Mouse (Mus musculus): ENCODE measurements around the gene Oxt. TPM values are rescaled to one million over a fixed set of nuclear protein-coding genes. Genes with fewer than 3 reads are reported as not detected.

The Oxt gene
- polyA plus RNA-seq (2012; ENCODE audit: insufficient read depth, low replicate concordance): 0.27 TPM in 1 of 2 replicates, not detected in the other

GRCm38 (mm10) chr2:130575873-130576272 lies at the start of gene Oxt:
Gene Oxt, plus strand, starts transcription at chr2:130576173.
- Histone ChIP-seq H3K4me1 (peaks cover 50% of the 10 kb centered on the region), H3K9me3 (no peaks in the 10 kb centered on the region), H3K36me3 (replicated peaks; ENCODE audit: low read length) (no peaks in the 10 kb centered on the region), H3K4me3 (replicated peaks) (peak within 1 kb of the TSS; percentile 78), H3K27me3 (replicated peaks) (peaks cover 81% of the 10 kb centered on the region)
- TF ChIP-seq FLI1 (IDR thresholded peaks at IDR 0.05; ENCODE audit: low read length) (no peak), GATA1 (IDR thresholded peaks at IDR 0.05; ENCODE audit: borderline replicate concordance, low read length) (no peak)

- no peak for TF ChIP-seq GATA1 (IDR thresholded peaks at IDR 0.05; ENCODE audit: borderline replicate concordance, low read length)
- TF ChIP-seq FLI1 (IDR thresholded peaks at IDR 0.05; ENCODE audit: low read length): no peak
- Histone ChIP-seq H3K4me1 (peaks cover 52% of the 10 kb centered on the region), H3K4me3 (replicated peaks) (no peak overlapping the region), H3K9me3 (no peaks in the 10 kb centered on the region), H3K36me3 (replicated peaks; ENCODE audit: low read length) (peaks cover 84% of the 10 kb centered on the region), H3K27me3 (replicated peaks) (no peaks in the 10 kb centered on the region)
These were observed 47.5 kb upstream of the Oxt start for GRCm38 (mm10) chr2:130528457-130528856.

GRCm38 (mm10) chr2:130529290-130529689 lies 46.7 kb upstream of the Oxt start:
- Histone ChIP-seq H3K4me3 (replicated peaks) (no peak overlapping the region), H3K9me3 (no peaks in the 10 kb centered on the region), H3K36me3 (replicated peaks; ENCODE audit: low read length) (peaks cover 84% of the 10 kb centered on the region), H3K4me1 (peaks cover 52% of the 10 kb centered on the region), H3K27me3 (replicated peaks) (no peaks in the 10 kb centered on the region)
- TF ChIP-seq GATA1 (IDR thresholded peaks at IDR 0.05; ENCODE audit: borderline replicate concordance, low read length): no peak
- TF ChIP-seq FLI1 (IDR thresholded peaks at IDR 0.05; ENCODE audit: low read length): no peak

DNA sequence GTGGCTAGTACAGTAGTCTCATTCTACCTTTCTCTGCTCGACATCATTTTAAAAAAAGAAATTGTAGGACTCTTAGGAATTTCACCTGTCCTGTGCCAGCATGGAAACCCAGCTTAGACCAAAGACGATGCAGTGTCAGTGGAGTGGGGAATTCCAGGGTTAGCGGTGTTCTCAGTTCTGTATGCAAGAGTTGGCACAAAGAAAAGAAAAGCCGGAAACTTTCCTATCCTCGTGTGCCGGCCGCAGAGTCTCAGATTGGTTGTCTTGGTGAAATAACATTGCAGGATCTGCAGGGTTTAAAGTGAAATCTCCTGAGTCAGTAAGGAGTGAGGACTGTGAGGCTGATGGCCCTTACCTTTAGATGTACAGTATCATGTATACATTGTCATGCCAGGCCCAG lies 46.0 kb upstream of the Oxt start:
- H3K36me3 ChIP-seq (replicated peaks; ENCODE audit: low read length): peaks cover 84% of the 10 kb centered on the region

GRCm38 (mm10) chr2:130532201-130532600 lies 43.8 kb upstream of the Oxt start:
- no peaks in the 10 kb centered on the region for H3K27me3 ChIP-seq (replicated peaks)
- H3K4me3 ChIP-seq (replicated peaks): no peak overlapping the region
- H3K36me3 ChIP-seq (replicated peaks; ENCODE audit: low read length): peaks cover 90% of the 10 kb centered on the region
- H3K4me1 ChIP-seq: peaks cover 26% of the 10 kb centered on the region
- H3K9me3 ChIP-seq: no peaks in the 10 kb centered on the region
- TF ChIP-seq FLI1 (IDR thresholded peaks at IDR 0.05; ENCODE audit: low read length) (no peak), GATA1 (IDR thresholded peaks at IDR 0.05; ENCODE audit: borderline replicate concordance, low read length) (no peak)

More for the DNA sequence above, 46.0 kb upstream of the Oxt start:
- no peak for TF ChIP-seq GATA1 (IDR thresholded peaks at IDR 0.05; ENCODE audit: borderline replicate concordance, low read length)
- TF ChIP-seq FLI1 (IDR thresholded peaks at IDR 0.05; ENCODE audit: low read length): no peak
- no peaks in the 10 kb centered on the region for H3K9me3 ChIP-seq
- no peaks in the 10 kb centered on the region for H3K27me3 ChIP-seq (replicated peaks)
- H3K4me3 ChIP-seq (replicated peaks): no peak overlapping the region
- peaks cover 45% of the 10 kb centered on the region for H3K4me1 ChIP-seq

DNA sequence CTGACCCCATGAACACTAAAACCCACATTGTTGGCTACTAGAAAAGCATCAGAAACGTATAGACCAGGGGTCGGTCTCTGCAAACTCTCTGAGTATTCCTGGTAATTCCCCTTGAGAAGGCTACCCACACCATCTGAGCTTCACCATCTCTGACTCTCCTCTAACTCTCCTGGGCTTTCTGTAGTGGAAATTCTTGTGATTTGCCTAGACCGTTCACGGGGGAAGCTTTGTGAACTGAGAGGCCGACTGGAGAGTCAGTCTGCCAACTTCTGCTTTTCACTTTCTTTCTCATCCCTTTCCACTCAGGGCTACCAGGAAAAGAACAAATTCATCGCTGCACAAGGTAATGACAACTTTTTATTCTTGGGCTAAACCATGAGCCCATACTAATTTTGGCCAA lies 41.0 kb upstream of the Oxt start:
- TF ChIP-seq GATA1 (IDR thresholded peaks at IDR 0.05; ENCODE audit: borderline replicate concordance, low read length) (no peak), FLI1 (IDR thresholded peaks at IDR 0.05; ENCODE audit: low read length) (no peak)
- H3K9me3 ChIP-seq: peaks cover 11% of the 10 kb centered on the region
- no peaks in the 10 kb centered on the region for H3K27me3 ChIP-seq (replicated peaks)
- H3K4me1 ChIP-seq: peaks cover 26% of the 10 kb centered on the region
- no peak overlapping the region for H3K4me3 ChIP-seq (replicated peaks)
- peaks cover 95% of the 10 kb centered on the region for H3K36me3 ChIP-seq (replicated peaks; ENCODE audit: low read length)

GRCm38 (mm10) chr2:130536890-130537289 lies 39.1 kb upstream of the Oxt start:
- TF ChIP-seq FLI1 (IDR thresholded peaks at IDR 0.05; ENCODE audit: low read length): no peak
- TF ChIP-seq GATA1 (IDR thresholded peaks at IDR 0.05; ENCODE audit: borderline replicate concordance, low read length): no peak
- no peak overlapping the region for H3K4me3 ChIP-seq (replicated peaks)
- peaks cover 11% of the 10 kb centered on the region for H3K9me3 ChIP-seq
- peaks cover 35% of the 10 kb centered on the region for H3K4me1 ChIP-seq
- no peaks in the 10 kb centered on the region for H3K27me3 ChIP-seq (replicated peaks)
- peaks cover 95% of the 10 kb centered on the region for H3K36me3 ChIP-seq (replicated peaks; ENCODE audit: low read length)

- H3K4me3 ChIP-seq (replicated peaks): no peak overlapping the region
- TF ChIP-seq FLI1 (IDR thresholded peaks at IDR 0.05; ENCODE audit: low read length): no peak
- TF ChIP-seq GATA1 (IDR thresholded peaks at IDR 0.05; ENCODE audit: borderline replicate concordance, low read length): no peak
These were observed 37.0 kb upstream of the Oxt start for GRCm38 (mm10) chr2:130538876-130539546.

DNA sequence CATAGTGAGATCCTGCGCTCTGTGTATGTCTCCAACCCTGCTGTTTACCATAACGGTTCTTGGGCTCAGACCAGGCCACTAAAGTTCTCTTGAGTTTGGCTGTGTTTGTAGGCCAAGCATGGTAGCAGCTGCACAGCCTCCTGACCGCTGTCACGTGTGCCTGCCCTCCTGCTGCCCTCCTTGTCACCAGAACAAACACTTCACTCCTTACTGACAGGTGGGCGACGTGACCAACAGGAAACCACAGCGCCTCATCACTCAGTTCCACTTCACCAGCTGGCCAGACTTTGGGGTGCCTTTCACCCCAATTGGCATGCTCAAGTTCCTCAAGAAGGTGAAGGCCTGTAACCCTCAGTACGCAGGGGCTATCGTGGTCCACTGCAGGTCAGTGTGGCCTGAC lies 35.7 kb upstream of the Oxt start:
- H3K4me3 ChIP-seq (replicated peaks): no peak overlapping the region
- H3K27me3 ChIP-seq (replicated peaks): no peaks in the 10 kb centered on the region
- peaks cover 28% of the 10 kb centered on the region for H3K4me1 ChIP-seq
- H3K36me3 ChIP-seq (replicated peaks; ENCODE audit: low read length): peaks cover 99% of the 10 kb centered on the region
- peaks cover 11% of the 10 kb centered on the region for H3K9me3 ChIP-seq
- no peak for TF ChIP-seq FLI1 (IDR thresholded peaks at IDR 0.05; ENCODE audit: low read length)
- TF ChIP-seq GATA1 (IDR thresholded peaks at IDR 0.05; ENCODE audit: borderline replicate concordance, low read length): no peak

More at GRCm38 (mm10) chr2:130538876-130539546, 37.0 kb upstream of the Oxt start:
- Histone ChIP-seq H3K4me1 (peaks cover 28% of the 10 kb centered on the region), H3K36me3 (replicated peaks; ENCODE audit: low read length) (peaks cover 99% of the 10 kb centered on the region), H3K27me3 (replicated peaks) (no peaks in the 10 kb centered on the region), H3K9me3 (peaks cover 11% of the 10 kb centered on the region)

- Histone ChIP-seq H3K4me3 (replicated peaks) (no peak overlapping the region), H3K36me3 (replicated peaks; ENCODE audit: low read length) (peaks cover 99% of the 10 kb centered on the region), H3K27me3 (replicated peaks) (no peaks in the 10 kb centered on the region), H3K4me1 (no peaks in the 10 kb centered on the region; the same call in 1 of the 2 replicates), H3K9me3 (no peaks in the 10 kb centered on the region)
- TF ChIP-seq FLI1 (IDR thresholded peaks at IDR 0.05; ENCODE audit: low read length) (no peak), GATA1 (IDR thresholded peaks at IDR 0.05; ENCODE audit: borderline replicate concordance, low read length) (no peak)
These were observed 29.0 kb upstream of the Oxt start for GRCm38 (mm10) chr2:130546957-130547356.
